Mouse (Mus musculus): ENCODE measurements at regions not wholly inside any gene's neighbourhood (a gene's known extent, or its start where the extent isn't known, plus 50 kb on each side); places are given as distances from the start of the nearest gene placed in this dataset.

GRCm38 (mm10) chr1:73348476-73348875 lies 332.8 kb upstream of the Tnp1 start:
- DNase-seq (ENCODE audit: low read depth, low spot score) = no peak

DNA sequence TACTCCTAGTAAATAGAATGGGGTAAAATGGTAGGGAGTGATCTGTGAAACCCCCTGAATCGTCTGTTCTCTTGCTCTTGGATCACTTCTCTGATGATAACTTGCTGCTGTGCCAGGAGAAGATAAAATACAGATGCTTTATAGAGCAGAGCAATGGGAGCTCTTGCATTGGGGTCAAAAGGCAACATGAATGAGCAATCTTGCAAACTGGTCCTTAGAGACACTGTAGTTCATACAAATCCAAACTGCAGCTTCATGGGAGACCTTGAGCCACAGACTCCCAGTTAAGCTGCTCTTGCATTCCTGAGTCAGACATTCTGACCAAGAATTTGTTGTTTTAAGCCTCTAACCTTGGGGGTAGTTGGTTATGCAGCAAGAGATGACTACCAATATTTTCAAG lies 328.9 kb upstream of the Tnp1 start:
- no peak for DNase-seq (ENCODE audit: low read depth, low spot score)

GRCm38 (mm10) chr1:73341911-73342310 lies 326.2 kb upstream of the Tnp1 start:
- no peak for DNase-seq (ENCODE audit: low read depth, low spot score)

GRCm38 (mm10) chr1:73337401-73337800 lies 321.7 kb upstream of the Tnp1 start:
- no peak for DNase-seq (ENCODE audit: low read depth, low spot score)

GRCm38 (mm10) chr1:73309556-73309955 lies 293.8 kb upstream of the Tnp1 start:
- no peak for DNase-seq (ENCODE audit: low read depth, low spot score)

- no peak for DNase-seq (ENCODE audit: low read depth, low spot score)
Measured at GRCm38 (mm10) chr1:73308420-73308819, 292.7 kb upstream of the Tnp1 start.

DNA sequence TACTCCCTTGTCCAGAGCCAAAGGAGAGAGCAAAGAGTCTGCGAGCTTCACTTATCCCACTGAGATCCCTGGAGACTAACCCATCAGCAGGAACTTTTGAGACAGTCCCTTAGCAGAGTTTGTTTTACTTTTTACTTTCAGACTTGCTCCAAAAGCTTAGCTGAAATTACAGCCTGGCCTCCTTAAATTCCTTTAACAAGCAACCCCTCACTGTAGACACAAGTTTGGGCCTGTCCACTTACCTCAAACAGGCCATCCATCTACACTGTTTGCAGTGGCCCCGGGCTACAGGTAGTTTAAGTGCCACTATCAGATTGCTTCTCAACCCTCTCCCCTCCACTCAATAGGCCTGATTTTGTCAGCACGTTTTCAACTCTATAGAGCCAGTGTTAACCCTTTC lies 291.5 kb upstream of the Tnp1 start:
- DNase-seq (ENCODE audit: low read depth, low spot score) = no peak

DNA sequence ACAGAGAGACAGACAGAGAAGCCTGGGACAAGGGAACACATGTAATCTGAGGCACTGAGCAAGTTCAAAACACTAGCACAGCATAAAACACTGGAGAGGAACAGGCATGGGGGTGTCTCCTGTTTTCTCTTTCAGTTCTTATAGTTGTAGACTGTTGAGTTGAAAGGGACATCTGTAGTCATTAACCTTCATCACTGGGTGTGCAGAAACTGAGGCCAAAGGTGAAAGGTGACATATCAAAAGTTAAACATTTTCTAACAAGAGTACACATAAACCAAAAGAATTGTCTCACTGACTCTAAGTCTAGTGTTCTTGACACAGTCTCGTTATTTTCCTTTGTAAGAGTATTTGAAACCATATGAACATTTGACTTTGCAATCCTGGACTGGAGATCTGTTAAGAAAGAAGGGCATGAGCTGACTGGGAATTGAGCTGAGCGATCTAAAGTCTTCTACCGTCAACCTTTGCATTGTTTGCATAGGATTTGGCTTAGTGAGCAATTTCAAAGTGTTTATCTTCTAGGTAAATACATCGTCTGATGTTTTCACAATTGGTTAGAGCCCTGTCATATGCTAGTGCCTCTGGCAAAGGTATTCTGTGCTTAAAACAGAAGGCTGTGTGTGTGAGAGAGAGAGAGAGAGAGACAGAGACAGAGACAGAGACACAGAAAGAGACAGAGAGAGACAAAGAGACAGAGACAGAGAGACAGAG lies 284.4 kb upstream of the Tnp1 start:
- DNase-seq (ENCODE audit: low read depth, low spot score) = no peak

GRCm38 (mm10) chr1:73285342-73285741 lies 269.6 kb upstream of the Tnp1 start:
- DNase-seq (ENCODE audit: low read depth, low spot score) = no peak

DNA sequence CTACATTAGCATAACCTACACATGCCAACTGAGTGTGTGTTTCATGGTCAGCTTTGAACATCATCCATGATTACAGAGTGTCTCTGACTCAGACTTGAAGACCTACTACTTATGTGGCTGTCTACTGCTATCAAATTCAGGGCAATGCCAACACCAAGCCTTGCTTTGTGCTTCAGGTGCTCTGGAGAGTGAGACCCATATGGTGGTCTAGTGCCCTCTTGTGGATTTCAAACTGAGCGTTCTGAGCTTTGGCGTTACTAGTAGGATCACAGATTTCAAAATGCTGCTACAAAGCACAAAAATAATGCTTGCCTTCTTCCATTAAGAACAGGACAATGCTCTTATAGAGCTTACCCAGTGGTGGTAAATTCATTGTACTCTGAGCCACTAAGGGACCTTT lies 258.8 kb upstream of the Tnp1 start:
- DNase-seq (ENCODE audit: low read depth, low spot score) = no peak

DNA sequence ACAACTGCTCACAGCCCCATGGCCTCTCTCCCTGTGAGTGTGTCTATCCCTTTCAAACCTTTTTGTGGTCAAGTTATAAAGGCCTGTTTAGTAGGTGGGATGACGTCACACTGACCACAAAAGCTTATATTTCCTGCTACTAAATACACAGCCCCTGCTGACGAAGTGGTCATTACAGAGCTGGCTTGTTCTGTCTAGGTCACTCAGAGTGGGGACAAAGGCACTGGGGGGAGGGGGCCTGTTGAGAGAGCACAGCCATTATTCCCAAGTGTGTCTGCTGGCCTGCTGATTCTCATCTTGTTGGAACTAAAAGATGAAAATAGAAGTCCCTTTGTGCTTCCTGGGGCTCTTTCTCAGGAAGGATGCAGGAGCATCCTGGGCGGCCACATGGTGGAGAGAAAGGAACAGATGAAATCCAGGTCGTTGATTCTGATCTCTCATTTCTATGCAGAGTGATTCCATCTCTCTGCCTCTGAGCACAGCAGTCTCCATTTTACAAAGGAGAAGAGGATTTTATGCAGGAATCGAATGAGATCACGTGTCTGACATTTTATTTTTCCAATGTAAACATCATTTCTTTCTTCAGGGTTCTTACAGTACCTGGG lies 255.2 kb upstream of the Tnp1 start:
- no peak for DNase-seq (ENCODE audit: low read depth, low spot score)

DNA sequence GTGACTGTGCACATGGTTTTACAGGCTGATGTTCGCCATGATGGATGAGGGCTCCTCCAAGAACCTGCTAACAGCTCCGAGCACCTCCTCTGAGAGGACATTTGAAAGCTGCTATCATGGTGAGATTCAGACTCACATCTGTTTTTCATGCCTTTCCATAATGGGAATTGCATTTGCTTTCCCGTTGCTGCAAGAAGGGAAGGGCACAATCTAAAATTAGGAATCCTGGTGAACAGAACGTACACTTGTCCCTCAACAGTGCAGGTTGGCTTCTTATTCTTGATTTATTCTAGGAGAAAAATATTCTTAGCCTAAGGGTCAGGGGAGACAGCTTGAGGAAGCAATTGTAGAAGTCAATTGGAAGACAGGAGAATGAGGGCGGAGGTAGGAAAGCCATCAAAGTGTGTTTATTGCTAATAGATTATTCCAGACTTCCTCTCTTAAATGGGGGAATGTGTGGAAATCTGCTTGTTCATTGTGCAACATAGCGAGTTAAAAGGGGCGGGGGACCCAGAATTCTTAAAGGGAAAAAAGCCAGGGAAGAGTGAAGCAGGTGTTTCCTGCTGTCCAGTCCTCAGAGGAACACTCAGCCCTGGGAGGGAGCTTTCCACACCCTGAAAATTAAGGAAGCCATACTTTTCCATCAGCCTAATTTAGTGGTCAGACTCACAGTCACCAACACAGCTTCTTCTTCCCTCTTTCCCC lies 253.5 kb upstream of the Tnp1 start:
- DNase-seq (ENCODE audit: low read depth, low spot score) = no peak

- no peak for DNase-seq (ENCODE audit: low read depth, low spot score)
Measured at GRCm38 (mm10) chr1:73265009-73265408, 249.3 kb upstream of the Tnp1 start.

DNA sequence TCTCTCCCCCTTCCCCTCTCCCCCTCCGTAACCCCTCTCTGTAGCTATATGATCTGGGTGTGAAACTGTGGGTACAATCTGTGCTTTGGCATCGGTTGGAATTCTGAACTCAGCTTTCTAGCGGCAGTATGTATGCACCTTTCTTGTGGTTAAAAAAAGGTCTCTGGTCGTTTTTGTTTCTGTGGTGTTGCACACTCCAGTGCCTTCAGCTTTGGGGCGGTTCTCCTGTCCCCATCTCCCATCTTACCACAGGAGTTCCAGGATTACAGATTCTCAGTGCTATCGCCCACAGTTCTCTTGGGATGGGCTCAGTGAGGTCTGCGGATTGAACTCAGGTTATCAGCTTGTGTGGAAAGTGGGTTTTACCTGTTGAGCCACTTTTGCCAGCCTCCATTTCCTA lies 248.5 kb upstream of the Tnp1 start:
- no peak for DNase-seq (ENCODE audit: low read depth, low spot score)

GRCm38 (mm10) chr1:73259525-73260098 lies 243.9 kb upstream of the Tnp1 start:
- DNase-seq (ENCODE audit: low read depth, low spot score) = no peak

- no peak for DNase-seq (ENCODE audit: low read depth, low spot score)
Measured at GRCm38 (mm10) chr1:73257263-73257662, 241.6 kb upstream of the Tnp1 start.

DNA sequence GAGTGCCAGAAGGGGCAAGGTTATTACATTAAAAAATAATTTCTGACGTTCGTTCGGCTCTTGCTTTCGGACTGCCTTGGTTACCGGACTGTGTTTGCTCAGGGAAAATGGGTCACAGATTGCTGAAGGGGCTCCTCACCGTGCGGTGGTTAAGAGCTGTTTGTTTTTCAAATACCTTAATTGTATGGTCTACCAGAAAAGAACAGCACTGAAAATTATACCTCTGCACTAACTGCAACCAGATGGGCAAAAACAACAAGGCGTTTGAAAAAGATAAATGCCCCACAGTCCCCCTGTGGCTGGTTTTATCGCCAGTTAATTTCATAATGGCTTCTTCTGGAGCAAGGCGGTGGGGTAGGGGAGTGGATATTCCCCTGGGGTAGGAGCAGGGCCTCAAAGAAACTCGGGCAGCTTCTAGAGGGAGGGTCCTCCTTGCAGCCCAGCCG lies 236.2 kb upstream of the Tnp1 start:
- DNase-seq (ENCODE audit: low read depth, low spot score) = no peak

- no peak for DNase-seq (ENCODE audit: low read depth, low spot score)
Measured at GRCm38 (mm10) chr1:73244016-73244415, 228.3 kb upstream of the Tnp1 start.

- DNase-seq (ENCODE audit: low read depth, low spot score) = no peak
Measured at GRCm38 (mm10) chr1:73242290-73242689, 226.6 kb upstream of the Tnp1 start.

GRCm38 (mm10) chr1:73236867-73237266 lies 221.2 kb upstream of the Tnp1 start:
- no peak for DNase-seq (ENCODE audit: low read depth, low spot score)

DNA sequence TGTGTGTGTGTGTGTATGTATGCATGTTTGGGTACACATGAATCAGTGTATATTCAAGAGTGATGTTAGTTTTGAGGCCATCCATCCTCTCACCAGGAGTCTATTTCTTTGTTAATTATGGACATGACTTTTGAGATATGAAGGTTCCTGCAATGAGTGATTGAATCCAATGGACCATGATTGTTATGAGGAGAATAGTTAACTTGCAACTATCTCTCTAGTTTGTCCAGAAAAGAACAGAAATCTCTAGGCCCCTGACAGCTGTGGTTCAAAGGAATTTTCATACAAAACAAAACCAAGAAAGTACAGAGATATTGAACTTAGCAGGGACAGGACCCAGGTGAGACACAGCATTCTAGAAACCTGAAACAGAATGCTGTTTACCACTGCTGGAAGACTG lies 217.9 kb upstream of the Tnp1 start:
- no peak for DNase-seq (ENCODE audit: low read depth, low spot score)

- DNase-seq (ENCODE audit: low read depth, low spot score) = no peak
Measured at GRCm38 (mm10) chr1:73233041-73233440, 217.3 kb upstream of the Tnp1 start.

- DNase-seq (ENCODE audit: low read depth, low spot score) = no peak
Measured at GRCm38 (mm10) chr1:73230611-73231010, 214.9 kb upstream of the Tnp1 start.

Measured in telencephalon, adult 2 months (tissue).